Mouse (Mus musculus): ENCODE data around the gene Celf1. TPM values are rescaled to one million over a fixed set of nuclear protein-coding genes. Genes with fewer than 3 reads are reported as not detected.

Gene Celf1
- total and polyA plus RNA-seq, 2 experiments from 2014 or later, result 69.5 to 82.5 TPM

GRCm38 (mm10) chr2:90963304-90963703 is 23.1 kb downstream of the Celf1 start:
- no peaks in the 10 kb centered on the region for H3K9me3 ChIP-seq (ENCODE audit: low read length)
- H3K4me3 ChIP-seq (ENCODE audit: low read depth, low read length), result no peak overlapping the region
- no peak overlapping the region for H3K27ac ChIP-seq (ENCODE audit: low read depth, low read length)
- H3K36me3 ChIP-seq (ENCODE audit: insufficient read depth, low read length), result no peaks in the 10 kb centered on the region
- 89% methylated on average over 1 of the region's 1 CpGs for WGBS
- no peak overlapping the region for H3K4me2 ChIP-seq (ENCODE audit: low read depth, low read length, poor library complexity, severe bottlenecking)
- ATAC-seq (ENCODE audit: low FRiP score) (no peak), DNase-seq (ENCODE audit: low spot score) (no peak)
- no peak overlapping the region for H3K9ac ChIP-seq (replicated peaks; ENCODE audit: low read length, poor library complexity, severe bottlenecking)
- TF ChIP-seq CTCF (IDR thresholded peaks at IDR 0.05), result no peak
- H3K27me3 ChIP-seq (ENCODE audit: insufficient read depth, low read length), result no peaks in the 10 kb centered on the region
- H3K4me1 ChIP-seq (ENCODE audit: insufficient read depth, low read length), result peaks cover 5% of the 10 kb centered on the region

DNA sequence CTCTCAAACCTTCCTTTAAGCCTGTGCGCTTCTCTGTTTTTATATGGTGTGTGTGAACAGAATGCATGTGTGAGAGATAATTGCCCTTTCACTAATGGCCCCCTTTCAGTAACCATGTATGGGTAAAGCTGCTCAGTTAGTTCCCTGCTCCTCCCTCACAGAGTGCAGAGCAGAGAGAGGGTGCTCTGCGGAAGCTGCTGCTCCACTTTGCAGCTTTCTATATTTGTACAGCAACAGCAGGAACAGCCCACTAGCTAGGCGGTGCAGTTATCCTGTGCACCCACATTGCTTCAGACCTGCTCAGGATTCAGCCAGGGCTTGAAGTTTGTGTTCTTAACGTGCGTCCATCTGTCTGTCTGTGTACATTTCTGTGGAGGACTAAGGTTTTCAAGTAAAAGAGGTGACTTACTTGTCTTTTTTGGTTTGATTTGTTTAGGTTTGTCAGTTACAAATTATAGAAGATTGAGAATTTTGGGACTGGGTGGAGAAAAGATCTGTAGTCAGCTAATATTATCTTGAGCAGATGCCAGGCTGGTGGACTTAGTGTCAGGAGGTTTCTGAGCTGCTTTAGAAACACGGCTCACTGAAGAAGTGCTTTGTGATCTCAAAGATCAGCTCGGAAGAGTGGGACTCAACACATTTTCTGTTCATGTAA is 24.8 kb downstream of the Celf1 start:
- ATAC-seq (ENCODE audit: low FRiP score) (no peak), DNase-seq (ENCODE audit: low spot score) (peak; percentile 6)
- H3K9me3 ChIP-seq (ENCODE audit: low read length), result no peaks in the 10 kb centered on the region
- no peak overlapping the region for H3K9ac ChIP-seq (replicated peaks; ENCODE audit: low read length, poor library complexity, severe bottlenecking)
- no peak overlapping the region for H3K4me3 ChIP-seq (ENCODE audit: low read depth, low read length)
- H3K4me2 ChIP-seq (ENCODE audit: low read depth, low read length, poor library complexity, severe bottlenecking), result 0 out of 2 replicates have a peak overlapping the region, but pooled peaks have one; percentile 2
- 60% methylated on average over 7 of the region's 7 CpGs for WGBS
- H3K36me3 ChIP-seq (ENCODE audit: insufficient read depth, low read length), result no peaks in the 10 kb centered on the region
- no peak for TF ChIP-seq CTCF (IDR thresholded peaks at IDR 0.05)
- 0 out of 2 replicates have a peak overlapping the region, but pooled peaks have one; percentile 26 for H3K27ac ChIP-seq (ENCODE audit: low read depth, low read length)
- peaks cover 5% of the 10 kb centered on the region for H3K4me1 ChIP-seq (ENCODE audit: insufficient read depth, low read length)
- no peaks in the 10 kb centered on the region for H3K27me3 ChIP-seq (ENCODE audit: insufficient read depth, low read length)

DNA sequence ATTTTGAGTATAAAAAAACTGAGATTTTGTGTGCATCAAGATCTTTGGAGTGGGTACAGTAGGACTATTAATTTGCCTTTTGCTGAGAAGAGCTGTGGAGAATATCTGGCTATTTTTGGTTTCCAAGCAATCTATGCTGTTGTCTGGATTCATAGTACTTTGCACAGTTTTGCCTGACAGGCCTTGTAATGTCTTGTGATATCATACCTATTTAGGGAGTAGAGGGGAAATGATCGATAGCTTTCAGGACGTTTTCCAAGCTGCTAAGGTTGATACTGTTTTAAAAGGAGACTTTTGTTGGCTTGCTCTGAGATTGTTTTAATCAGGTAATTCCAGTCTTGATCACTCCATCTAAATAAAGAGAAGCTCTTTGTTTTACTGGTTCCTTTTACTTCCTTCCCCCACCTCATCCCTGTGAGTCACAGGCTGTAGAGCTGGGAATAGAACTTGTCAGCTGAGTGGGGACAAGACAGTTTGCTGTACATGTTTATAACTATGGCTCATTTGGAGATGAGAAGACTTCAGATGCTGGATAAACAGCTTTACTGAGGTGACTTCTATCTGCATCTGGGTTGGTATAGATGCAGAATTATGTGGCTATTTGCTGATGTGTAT is 25.4 kb downstream of the Celf1 start:
- no peak overlapping the region for H3K27ac ChIP-seq (ENCODE audit: low read depth, low read length)
- TF ChIP-seq CTCF (IDR thresholded peaks at IDR 0.05), result no peak
- DNase-seq (ENCODE audit: low spot score) (no peak), ATAC-seq (ENCODE audit: low FRiP score) (no peak)
- WGBS, result 81% methylated on average over 2 of the region's 2 CpGs
- no peaks in the 10 kb centered on the region for H3K36me3 ChIP-seq (ENCODE audit: insufficient read depth, low read length)
- no peak overlapping the region for H3K9ac ChIP-seq (replicated peaks; ENCODE audit: low read length, poor library complexity, severe bottlenecking)
- H3K9me3 ChIP-seq (ENCODE audit: low read length), result no peaks in the 10 kb centered on the region
- no peak overlapping the region for H3K4me3 ChIP-seq (ENCODE audit: low read depth, low read length)
- H3K4me1 ChIP-seq (ENCODE audit: insufficient read depth, low read length), result peaks cover 5% of the 10 kb centered on the region
- H3K4me2 ChIP-seq (ENCODE audit: low read depth, low read length, poor library complexity, severe bottlenecking), result no peak overlapping the region
- no peaks in the 10 kb centered on the region for H3K27me3 ChIP-seq (ENCODE audit: insufficient read depth, low read length)

DNA sequence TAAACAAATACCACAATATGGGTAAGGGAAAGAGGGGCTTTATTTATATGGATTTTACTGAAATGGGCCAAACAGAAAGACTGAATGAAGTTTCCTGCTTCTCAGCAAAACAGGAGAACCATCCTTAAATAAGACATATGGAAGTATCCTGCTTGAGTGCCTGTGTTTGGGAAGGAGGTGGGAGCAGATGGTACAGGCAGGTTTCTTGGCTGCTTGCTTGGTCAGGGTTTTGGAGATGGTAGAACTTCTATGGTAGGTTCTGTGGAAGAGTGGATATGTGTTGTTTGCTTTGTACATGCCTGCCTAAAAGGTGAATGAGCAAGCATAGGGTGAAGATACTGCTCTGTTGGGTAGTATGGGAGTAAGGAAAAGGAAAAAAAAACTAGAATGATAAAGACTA is 30.4 kb downstream of the Celf1 start:
- H3K27ac ChIP-seq (ENCODE audit: low read depth, low read length), result no peak overlapping the region

GRCm38 (mm10) chr2:90974101-90974500 is 33.9 kb downstream of the Celf1 start:
- no peak for TF ChIP-seq CTCF (IDR thresholded peaks at IDR 0.05)
- no peak for DNase-seq (ENCODE audit: low spot score)
- Histone ChIP-seq H3K9ac (replicated peaks; ENCODE audit: low read length, poor library complexity, severe bottlenecking) (no peak overlapping the region), H3K27ac (ENCODE audit: low read depth, low read length) (no peak overlapping the region), H3K36me3 (ENCODE audit: insufficient read depth, low read length) (no peaks in the 10 kb centered on the region), H3K4me3 (ENCODE audit: low read depth, low read length) (no peak overlapping the region), H3K4me1 (ENCODE audit: insufficient read depth, low read length) (no peaks in the 10 kb centered on the region), H3K4me2 (ENCODE audit: low read depth, low read length, poor library complexity, severe bottlenecking) (no peak overlapping the region), H3K27me3 (ENCODE audit: insufficient read depth, low read length) (no peaks in the 10 kb centered on the region), H3K9me3 (ENCODE audit: low read length) (no peaks in the 10 kb centered on the region)
- ATAC-seq (ENCODE audit: low FRiP score), result no peak

More for the DNA sequence above, 30.4 kb downstream of the Celf1 start:
- DNase-seq (ENCODE audit: low spot score), result peak; percentile 32
- no peak overlapping the region for H3K9ac ChIP-seq (replicated peaks; ENCODE audit: low read length, poor library complexity, severe bottlenecking)
- H3K27me3 ChIP-seq (ENCODE audit: insufficient read depth, low read length), result no peaks in the 10 kb centered on the region
- H3K4me1 ChIP-seq (ENCODE audit: insufficient read depth, low read length), result peaks cover 1% of the 10 kb centered on the region; the same call in 1 of the 2 replicates
- ATAC-seq (ENCODE audit: low FRiP score), result no peak
- TF ChIP-seq CTCF (IDR thresholded peaks at IDR 0.05), result no peak
- H3K4me3 ChIP-seq (ENCODE audit: low read depth, low read length), result no peak overlapping the region
- H3K4me2 ChIP-seq (ENCODE audit: low read depth, low read length, poor library complexity, severe bottlenecking), result no peak overlapping the region
- H3K9me3 ChIP-seq (ENCODE audit: low read length), result no peaks in the 10 kb centered on the region
- H3K36me3 ChIP-seq (ENCODE audit: insufficient read depth, low read length), result no peaks in the 10 kb centered on the region

GRCm38 (mm10) chr2:90975181-90975835 is 35.1 kb downstream of the Celf1 start:
- H3K36me3 ChIP-seq (ENCODE audit: insufficient read depth, low read length), result no peaks in the 10 kb centered on the region
- no peak overlapping the region for H3K9ac ChIP-seq (replicated peaks; ENCODE audit: low read length, poor library complexity, severe bottlenecking)
- no peaks in the 10 kb centered on the region for H3K4me1 ChIP-seq (ENCODE audit: insufficient read depth, low read length)
- H3K9me3 ChIP-seq (ENCODE audit: low read length), result no peaks in the 10 kb centered on the region
- H3K27me3 ChIP-seq (ENCODE audit: insufficient read depth, low read length), result no peaks in the 10 kb centered on the region
- 83% methylated on average over 7 of the region's 7 CpGs for WGBS
- ATAC-seq (ENCODE audit: low FRiP score), result no peak
- no peak for TF ChIP-seq CTCF (IDR thresholded peaks at IDR 0.05)
- no peak overlapping the region for H3K4me3 ChIP-seq (ENCODE audit: low read depth, low read length)
- no peak for DNase-seq (ENCODE audit: low spot score)
- no peak overlapping the region for H3K27ac ChIP-seq (ENCODE audit: low read depth, low read length)
- no peak overlapping the region for H3K4me2 ChIP-seq (ENCODE audit: low read depth, low read length, poor library complexity, severe bottlenecking)
